Mouse (Mus musculus): Measurements from ENCODE around the gene Shq1.

The Shq1 gene

DNA sequence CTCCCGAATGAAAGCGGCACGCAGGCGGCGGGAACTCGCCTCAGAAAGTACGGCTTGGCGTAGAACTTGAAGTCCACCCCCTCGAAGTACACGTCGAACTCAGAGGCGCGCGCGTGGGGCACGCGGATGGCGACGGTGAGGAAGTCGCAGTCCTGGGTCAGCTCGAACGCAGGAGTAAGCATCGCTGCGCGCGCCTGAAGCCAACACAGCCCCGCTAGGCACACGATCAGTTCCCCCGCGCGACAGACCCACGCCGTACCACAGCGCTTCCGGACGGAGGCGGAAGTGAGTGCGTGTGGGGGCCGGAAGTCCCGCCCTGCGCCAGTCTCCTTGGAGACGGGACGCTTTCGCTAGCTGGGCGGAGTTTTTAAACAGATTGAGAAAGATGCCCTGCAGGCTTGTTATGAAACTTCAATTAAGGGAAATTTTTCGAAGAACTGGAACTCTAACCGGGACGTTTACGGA is at the start of gene Shq1:
Gene Shq1 (minus strand): TSS at position 278 of the 465 bp plus-strand sequence.
- DNase-seq (ENCODE audit: extremely low read depth, low read depth): peak; percentile 55

DNA sequence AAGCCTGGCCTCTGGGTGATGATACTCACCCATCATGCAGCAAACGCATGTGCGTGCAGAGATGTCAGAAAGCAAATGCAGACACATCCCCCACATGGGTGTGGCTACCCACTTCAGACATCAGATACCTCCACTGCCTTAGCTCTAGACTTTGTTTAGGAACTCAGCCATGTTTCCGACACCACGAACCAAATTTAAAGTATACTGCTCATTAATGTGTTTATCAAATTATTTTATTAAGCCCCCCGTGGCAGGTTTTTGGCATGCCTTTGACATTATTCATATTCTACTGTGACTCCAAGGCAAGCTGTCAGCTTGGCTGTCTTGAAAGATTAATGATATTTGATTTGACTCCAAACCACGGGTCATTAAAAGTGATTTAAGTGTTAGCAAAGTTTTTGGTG is 49.1 kb upstream of the Shq1 start:
- DNase-seq (ENCODE audit: extremely low read depth, low read depth): no peak

DNA sequence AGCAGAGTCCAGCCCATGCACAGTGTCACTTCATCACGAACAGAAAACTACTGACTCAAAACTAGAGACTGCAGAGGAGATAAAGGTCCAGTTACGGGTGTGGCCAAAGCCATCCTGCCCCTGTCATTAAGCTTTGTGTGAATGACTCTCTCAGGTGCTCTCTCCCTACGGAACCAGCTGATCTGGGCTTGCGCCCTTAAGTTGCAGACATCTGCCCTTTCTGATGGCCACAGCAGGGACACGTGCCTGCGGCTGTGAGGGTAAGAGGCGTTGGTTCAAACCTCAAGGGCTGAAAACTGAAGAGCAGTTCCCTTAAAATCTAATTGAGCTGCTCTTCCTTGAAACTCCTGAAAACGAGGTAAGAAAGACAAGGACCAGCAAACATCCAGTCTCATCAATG is 45.9 kb upstream of the Shq1 start:
- no peak for DNase-seq (ENCODE audit: extremely low read depth, low read depth)

DNA sequence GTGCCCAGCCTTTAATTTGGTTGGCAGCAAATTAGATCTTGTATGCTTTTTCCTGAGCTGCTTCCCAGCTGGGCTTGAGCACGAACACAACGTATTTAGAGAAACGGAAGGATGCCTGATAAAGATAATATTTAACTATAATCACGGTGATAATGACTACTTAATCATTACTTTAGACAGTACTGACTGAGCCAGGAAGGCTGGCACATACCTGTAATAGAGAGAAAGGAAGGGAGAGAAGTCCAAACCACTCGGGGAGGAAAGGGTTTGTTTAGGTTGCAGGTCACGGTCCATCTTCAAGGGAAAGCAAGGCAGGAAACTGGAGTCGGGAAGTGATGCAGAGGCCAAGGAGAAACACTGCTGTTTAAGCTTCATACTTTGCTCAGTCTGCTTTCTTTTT is 45.2 kb upstream of the Shq1 start:
- DNase-seq (ENCODE audit: extremely low read depth, low read depth): no peak

DNA sequence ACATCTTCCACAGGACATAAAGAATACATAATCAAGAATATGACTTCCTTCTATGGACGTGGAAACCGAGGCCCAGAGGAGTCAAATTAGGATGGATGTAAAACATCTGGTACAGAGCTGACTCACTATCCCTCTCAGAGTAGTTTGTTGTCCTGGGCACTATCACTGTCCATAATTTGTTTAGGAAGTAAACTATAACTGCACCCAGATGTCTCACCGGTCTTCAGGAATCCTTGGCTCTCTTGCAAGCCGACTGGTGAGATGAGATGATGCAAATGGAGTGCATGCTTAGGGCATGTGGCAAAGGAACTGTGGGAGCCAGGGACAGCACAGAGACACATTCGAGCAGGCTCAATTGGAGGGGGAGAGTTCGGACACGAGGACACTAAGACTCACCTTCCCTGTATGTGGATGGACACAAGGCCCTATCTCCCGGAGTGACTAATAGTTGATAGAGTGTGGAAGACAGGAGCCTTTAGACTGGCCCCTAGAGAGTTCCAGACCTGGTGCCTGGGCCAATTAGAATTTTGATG is 44.4 kb upstream of the Shq1 start:
- DNase-seq (ENCODE audit: extremely low read depth, low read depth): no peak

DNA sequence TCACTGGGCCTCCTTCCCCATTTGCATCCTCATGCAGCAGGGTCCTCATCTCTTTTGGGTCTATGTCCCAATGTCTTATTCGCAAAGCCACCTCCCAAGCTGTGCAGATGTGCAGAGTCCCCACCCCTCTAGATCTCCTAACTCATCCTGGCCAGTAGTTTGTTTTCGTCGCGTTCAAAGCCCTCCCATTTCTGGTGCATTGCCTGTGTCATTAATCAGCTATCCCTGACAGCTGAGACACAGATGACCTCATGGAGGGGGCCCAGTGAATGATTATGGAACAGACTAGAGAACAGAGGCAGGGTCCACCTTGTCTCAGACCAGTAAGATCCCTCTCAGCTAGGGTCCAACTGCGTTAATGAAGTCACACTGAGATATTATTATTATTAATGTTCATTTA is 39.9 kb upstream of the Shq1 start:
- DNase-seq (ENCODE audit: extremely low read depth, low read depth): no peak

DNA sequence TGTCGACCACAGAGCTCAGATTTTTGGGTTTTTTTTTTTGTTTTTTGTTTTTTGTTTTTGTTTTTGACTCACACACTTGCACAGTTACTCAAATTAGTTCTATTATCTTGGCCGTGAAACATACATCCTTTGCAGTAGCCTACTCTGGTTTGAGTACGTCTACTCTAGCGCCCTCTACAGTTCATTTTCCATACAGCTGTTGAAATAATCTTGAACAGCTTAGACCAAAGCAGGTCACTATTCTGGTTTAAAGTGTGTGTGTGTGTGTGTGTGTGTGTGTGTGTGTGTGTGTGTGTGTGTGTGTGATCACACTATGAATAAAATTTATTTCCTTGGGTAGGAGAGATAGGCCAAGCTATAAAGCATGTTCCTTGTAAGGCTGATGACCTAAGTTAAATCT is 39.2 kb upstream of the Shq1 start:
- DNase-seq (ENCODE audit: extremely low read depth, low read depth): no peak

DNA sequence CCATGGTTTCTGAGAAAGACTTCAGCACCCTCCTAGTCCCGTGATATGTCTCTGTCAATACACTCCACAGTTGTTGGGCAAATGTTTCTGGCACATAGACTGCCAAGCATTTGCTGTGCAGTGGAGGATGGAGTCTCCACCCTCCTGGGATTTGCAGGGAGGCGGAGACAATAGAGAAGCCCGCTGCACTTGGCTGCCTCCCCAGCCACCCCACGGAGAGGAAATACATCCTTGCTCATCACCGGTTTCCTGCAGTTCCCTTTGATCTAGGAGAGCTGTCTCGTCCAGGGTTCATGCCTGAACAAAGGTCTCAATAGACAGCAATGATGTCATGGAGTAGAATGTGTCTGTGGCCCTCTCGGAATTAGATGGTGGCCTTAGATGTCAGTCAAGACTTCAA is 38.5 kb upstream of the Shq1 start:
- DNase-seq (ENCODE audit: extremely low read depth, low read depth): no peak

DNA sequence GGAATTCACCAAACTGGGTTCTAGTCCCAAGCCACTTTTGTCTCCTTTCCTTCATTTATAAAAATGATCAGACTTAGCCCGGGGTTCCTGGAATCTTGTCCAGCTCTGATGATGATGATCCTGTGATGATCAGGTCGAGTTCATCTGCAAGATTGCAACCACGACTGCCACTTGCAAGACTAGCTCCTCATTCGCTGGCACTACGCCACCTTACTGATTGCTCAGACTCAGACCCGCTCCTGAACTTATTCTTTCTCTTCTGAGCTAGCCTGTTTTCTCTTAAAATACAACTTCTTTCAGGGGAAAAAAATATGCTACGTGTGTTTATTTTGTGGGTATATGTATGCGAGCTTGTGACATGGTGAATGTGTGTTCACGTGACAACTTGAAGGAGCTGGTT is 38.0 kb upstream of the Shq1 start:
- no peak for DNase-seq (ENCODE audit: extremely low read depth, low read depth)

DNA sequence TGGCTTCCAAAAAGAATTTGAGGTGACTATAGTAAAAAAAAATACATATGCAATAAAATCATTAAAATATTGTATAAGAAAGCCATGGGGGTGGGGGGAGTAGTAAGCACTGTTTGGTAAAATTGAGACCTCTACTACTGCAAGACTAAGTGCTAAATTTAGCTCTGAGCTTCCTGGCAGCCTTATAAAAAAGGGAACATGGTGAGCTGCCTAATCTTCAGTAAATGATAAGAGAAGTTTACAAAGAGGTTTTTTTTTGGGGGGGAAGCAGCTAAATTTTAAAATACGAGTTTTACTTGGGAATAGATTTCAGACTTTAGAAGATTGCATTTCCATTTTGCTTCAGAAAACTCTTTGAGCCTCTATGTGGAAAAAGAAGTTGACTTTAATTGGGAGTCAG is 37.3 kb upstream of the Shq1 start:
- no peak for DNase-seq (ENCODE audit: extremely low read depth, low read depth)

DNA sequence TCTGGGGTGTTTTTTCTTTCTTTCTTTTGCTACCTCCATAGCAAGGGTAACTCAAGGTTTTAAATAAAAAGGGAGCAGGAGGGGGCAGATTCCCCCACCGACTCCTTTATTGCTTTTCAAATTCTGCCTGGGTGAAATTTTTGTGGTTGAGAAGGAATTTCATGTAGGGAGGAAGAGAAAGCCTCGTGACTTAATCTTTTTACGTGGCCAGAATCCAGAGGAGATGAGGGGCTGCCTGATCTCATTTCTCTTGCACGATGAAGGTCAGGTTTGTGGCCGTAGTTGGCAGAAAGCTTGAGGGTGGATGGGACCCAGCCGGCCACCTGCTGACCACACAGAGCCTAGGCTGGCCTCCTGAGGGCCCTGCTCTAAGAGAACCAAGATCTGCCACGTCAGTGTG is 36.6 kb upstream of the Shq1 start:
- DNase-seq (ENCODE audit: extremely low read depth, low read depth): no peak

DNA sequence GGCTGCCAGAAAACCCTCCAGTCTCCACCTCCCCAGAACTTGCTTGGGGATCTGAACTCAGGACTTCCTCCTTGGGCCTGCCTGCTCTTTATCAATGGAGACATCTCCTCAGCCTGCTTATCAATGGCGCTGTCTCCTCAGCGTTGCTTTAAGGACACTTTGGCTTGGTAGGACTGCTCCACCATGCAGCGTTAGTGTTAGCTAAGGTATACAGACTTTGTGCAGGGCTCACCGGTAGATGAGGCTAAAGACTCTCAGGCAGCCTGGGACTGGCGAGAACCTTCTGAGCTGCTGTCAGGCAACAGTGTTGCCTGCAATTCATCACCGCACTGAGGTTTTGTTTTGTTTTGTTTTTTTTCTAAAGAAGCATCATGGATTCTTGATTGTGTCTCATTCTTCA is 35.9 kb upstream of the Shq1 start:
- DNase-seq (ENCODE audit: extremely low read depth, low read depth): no peak

DNA sequence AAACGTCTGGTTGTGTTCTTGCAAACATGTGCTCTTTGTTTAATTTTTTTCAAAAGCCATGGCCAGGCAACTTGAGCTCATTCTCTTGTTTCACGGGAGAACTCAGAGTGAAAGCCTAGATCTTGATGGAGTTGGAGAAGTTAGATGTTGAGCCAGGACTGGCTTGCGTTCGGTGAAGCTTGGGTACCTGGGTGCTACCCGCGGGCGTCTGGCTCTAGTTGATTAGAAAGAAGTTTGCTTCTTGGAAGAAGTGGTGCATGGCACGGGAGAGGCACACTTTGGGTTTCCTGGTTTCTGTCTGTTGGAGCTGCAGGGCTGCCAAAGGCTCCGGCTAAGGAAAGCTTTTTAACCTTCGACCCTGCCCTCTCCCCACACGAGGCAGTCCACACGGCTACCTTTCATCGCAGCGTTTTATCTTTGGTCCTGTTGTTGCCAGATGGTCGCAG is 34.4 kb upstream of the Shq1 start:
- no peak for DNase-seq (ENCODE audit: extremely low read depth, low read depth)

DNA sequence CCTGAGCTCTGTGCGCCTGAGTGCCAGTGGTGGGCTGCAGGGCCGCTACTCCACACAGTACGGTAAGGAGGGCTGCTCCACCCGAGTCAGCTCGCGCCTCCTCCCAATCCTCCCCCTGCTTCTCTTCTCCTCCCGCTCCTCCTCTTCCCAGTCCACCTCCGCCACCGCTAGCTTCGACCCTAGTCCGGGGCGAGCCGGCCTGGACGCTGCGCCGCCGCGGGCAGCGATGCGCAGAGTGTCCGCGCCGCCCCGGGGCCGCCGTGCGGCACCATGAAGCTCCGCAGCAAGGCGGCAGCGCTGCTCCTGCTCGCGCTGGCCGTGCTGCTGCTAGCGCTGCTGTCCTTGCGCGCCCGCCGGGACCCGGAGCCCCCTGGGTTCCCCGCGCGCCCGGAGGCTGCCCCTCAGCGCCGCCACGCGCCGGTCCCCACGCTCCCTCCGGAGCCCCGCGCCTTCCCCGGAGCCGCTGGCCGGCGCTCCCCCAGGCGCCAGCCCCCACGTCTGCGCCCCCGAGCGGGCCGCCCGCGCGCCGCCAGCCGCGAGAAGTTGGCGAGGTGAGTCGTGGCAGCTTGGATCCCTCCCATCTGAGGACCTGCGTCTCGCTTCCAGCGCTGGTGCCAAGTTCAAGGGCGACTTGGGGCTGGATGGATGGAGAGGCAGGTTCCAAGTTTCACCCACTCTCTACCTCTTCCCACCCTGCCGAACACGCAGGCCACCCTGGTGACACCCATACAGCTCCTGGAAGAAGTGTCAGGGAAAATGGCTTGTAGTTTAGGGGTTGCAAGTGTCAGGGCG is 33.8 kb upstream of the Shq1 start, which contains the start of gene Gxylt2:
Gene Gxylt2 (plus strand): TSS at position 161 of the 792 bp plus-strand sequence.
- DNase-seq (ENCODE audit: extremely low read depth, low read depth): no peak

DNA sequence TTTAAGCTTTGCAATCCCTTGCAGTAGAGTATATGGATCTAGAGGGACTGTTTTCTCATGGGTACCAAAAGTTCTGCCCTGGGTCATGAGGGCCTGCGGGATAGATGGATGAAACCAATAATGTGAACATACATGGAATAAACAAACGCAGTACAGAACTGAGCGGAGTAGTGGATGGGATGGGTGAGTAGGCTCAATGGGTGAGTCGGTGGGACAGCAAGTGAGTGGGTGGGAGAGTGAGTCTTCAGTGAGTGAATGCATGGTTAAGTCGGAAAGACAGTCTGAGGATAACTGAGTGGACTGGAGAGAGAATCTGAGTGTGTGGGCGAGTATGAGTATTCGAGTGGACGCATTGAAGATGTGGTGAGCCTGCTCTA is 33.2 kb upstream of the Shq1 start:
- DNase-seq (ENCODE audit: extremely low read depth, low read depth): no peak

DNA sequence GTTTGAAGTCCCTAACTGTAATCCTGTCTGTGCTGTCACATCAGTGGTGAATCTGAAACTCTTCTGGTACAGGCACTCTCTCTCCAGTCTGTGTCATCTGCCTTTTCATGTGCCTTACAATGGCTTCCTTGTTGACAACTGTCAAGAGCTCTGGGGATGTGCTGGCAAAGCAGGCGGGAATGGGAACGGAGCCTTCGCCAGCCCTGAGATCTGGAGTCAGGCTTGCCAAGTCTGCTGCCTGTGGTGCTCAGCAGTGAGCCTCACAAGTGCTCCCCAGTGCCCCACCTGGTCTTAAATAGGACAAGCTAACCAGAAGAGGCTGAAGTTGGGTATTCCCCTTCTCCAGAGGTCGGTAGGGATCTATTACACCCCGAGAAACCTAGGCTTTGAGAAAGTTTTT is 29.8 kb upstream of the Shq1 start:
- DNase-seq (ENCODE audit: extremely low read depth, low read depth): no peak

DNA sequence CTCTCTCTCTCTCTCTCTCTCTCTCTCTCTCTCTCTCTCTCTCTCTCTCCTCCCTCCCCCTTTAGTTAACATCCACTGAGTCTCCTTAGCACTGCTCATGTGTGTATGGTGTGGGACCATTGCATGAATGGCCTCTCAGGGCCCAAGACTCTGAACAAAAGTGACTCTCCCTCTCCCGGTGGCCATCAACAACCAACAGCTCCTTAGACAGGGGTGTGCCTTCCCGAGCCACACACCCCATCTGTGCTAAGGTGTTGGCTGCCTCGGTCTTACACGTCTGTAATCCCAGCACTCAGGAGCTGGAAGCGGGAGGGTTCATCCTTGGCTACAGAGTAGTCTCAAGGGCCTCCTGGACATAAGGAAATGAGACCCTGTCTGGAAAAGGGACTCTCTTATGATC is 29.0 kb upstream of the Shq1 start:
- no peak for DNase-seq (ENCODE audit: extremely low read depth, low read depth)

DNA sequence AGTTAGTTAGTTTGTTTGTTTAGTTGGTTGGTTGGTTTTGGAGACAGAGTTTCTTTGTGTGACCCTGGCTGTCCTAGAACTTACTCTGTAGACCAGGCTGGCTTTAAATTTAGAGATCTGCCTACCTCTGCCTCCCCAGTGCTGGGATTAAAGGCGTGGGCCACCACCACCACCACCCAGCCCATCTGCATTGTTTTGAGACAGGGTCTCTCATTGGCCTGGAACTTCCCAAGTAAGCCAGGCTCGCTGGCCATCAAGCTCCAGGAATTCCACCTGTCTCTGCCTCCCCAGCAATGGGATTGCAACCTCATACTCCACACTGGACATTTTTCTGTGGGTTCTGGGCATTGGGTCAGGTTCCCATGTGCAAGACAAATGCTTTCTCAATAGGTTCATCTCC is 15.4 kb upstream of the Shq1 start:
- DNase-seq (ENCODE audit: extremely low read depth, low read depth): no peak

DNA sequence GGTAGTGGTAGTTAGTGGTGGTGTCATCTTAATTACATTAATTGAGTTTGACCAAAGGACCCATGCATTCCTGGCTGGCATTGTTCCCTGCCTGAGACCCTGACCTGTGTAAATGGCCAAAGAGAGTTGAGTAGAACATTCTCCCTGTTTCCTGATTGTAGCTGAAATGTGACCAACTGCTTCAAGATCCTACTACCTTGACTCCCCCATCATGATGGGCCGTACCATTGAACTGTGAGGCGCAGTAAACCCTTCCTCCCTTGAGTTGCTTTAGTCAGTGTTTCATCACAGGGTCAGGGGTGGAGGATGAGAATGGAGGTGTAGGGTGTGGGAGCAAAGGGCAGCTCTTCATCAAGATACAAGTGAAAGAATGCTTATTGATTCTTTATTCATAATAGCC is 7.7 kb upstream of the Shq1 start:
- DNase-seq (ENCODE audit: extremely low read depth, low read depth): no peak

DNA sequence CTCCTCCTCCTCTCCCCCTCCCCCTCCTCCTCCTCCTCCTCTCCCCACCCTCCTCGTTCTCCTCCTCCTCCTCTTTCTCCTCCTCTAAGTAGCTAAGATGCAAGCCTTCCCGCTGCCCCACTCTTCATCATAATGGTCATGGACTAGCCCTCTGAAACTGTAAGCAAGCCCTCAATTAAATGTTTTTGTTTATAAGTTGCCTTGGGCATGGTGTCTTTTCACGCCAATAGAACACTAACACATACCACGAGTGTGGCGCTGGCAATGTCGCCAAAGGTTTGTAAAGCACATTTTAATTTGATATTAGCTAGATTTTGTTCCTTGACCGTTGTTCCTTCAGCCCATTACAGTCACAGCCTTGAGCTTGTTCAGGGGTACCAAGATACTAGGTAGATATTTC is 5.5 kb upstream of the Shq1 start:
- no peak for DNase-seq (ENCODE audit: extremely low read depth, low read depth)

DNA sequence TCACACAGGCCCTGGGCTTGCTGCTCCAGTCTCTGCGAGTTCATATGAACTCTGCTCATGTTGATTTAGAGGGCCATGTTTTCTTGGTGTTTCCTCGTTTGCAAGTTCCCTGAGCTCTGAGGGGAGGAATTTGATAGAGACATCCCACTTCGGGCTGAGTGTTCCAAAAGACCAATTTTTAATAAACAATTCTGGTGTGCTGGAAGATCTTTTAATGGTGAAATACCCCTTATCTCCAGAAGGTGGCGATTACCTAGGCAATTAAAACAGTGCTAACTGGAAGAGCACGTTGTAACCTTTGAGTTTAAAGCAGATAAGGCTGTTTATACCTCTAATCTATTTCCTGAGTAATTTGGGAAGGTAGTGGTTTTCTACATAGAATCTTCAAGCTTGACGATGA is 4.0 kb upstream of the Shq1 start:
- DNase-seq (ENCODE audit: extremely low read depth, low read depth): peak; percentile 37

DNA sequence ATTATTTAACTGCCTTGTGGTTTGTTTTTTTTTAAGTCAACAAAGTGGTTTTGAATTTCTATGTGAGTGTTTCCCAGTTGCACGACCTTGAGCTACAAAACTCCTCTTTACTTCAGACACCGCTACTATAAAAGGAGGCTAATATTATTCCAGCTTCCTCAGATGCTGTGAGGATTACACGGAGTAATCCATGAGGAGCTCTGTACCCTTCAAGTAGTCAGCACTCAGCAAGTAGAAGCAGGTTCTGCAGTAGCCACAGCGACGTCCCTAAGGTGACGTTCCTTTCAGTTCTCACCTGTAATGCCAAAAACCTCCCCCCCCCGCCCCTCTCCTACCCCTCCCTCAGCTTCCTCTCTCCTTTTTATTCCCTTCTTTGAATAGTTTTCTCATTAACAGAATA is 444 bp upstream of the Shq1 start:
- no peak for DNase-seq (ENCODE audit: extremely low read depth, low read depth)

DNA sequence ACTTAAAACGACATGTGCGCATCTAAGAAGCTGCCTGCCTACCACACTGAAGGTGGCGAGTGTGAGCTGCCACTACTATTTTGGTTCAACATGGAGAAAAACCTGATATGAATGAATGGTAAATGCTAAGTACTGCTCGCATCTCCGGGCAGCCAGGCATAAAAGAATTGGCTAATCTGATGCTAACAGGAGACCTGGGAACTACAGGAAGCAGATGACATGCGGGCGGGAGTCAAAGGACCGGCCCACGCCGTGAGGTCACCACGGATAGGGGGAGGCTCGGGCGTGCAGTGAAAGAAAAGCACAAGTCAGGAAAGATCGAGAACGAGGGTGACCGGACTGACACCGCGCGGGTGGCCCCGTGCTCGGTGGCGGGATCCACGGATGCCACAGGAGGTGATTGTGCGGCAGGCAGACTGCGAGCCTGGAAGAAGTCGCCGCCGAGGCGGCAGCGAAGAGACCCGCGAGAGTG is 551 bp downstream of the Shq1 start:
- peak; percentile 76 for DNase-seq (ENCODE audit: extremely low read depth, low read depth)

Data from MEL-GATA-1-ER (cell line).